Mouse (Mus musculus) adrenal gland (tissue): ENCODE data around the gene Aco2.

ENCODE experiments used
- intact Hi-C: fragments of 180-260 bp; cut with DNase I; formaldehyde crosslinking; loops from one replicate; pipeline ENCODE4 v1.15.1; 2025

Gene Aco2

DNA sequence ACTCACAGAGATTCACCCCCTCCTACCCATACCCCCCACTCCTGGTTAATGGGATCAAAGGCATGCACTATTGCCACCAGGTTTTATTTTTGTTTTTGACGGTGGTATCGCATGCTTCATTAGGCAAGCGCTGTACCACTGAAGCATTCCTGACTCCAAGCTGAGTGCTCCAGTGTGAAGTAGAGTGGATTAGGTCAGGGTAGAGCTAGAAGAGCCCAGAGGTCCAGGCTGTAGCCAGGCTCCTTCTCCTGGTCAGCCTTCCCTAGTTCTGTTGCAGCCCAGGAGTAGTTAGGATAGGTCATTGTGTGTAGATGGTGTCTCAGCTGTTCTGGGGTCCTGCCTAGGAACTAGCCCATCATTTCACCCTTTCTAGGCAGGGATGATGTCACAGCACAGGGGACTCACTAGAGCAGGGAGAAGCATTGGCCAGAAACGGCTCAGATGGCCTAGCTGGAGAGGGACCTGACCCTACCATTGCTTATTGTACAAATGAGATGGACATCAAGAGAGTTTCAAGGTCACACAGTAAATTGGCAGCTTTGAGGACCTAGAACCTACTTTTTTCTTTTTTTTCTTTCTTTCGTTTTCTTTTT, 27.0 kb upstream of the Aco2 start:
- intact Hi-C loops, result no loop called here

DNA sequence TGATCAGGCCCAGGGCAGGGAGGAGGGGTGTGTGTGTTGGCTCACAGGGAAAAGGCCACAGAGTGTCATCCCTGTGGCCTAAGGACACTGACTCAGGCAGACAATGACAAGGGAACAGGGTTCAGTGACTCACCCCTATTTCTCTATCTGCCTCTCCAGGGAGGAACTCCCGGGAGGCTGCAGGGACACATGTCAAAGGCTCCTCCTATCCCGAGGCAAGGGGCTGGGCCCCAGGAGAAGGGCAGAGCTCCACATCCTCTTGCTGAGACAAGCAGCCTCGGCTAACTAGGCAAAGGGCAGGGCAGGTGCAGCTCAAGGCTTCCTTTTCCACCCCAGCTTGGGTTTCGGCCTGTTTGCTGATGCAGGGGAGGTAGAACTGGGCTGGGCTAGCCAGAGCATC, 26.4 kb upstream of the Aco2 start:
- intact Hi-C loops, result no loop called here

GRCm38 (mm10) chr15:81846755-81847154, 25.4 kb upstream of the Aco2 start:
- intact Hi-C loops, result no loop called here

GRCm38 (mm10) chr15:81847161-81847560, 24.9 kb upstream of the Aco2 start:
- intact Hi-C loops, result no loop called here

GRCm38 (mm10) chr15:81847861-81848260, 24.2 kb upstream of the Aco2 start:
- intact Hi-C loops, result no loop called here

GRCm38 (mm10) chr15:81848301-81848700, 23.8 kb upstream of the Aco2 start:
- intact Hi-C loops, result no loop called here

GRCm38 (mm10) chr15:81849104-81849503, 23.0 kb upstream of the Aco2 start:
- intact Hi-C loops, result no loop called here

DNA sequence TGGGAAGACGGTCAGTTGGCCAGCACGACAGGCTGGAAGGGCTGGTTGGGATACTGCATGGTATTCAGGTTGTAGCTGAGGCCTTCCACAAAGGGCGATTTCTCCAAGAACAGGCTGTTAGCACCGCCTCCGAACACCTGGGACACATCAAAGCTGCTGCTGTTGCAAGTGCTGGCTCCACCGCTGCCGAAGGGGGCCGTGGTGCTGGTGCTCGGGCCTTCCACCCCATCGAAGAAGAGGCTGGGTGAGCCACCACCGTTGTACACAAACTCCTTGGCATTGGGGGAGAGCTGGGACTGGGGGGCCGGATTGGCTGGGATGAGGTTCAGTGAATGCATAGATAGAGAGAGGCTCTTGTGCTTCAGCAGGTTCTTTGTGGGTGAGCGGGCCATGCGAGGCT, 21.4 kb upstream of the Aco2 start:
- intact Hi-C loops, result no loop called here

GRCm38 (mm10) chr15:81851375-81851774, 20.7 kb upstream of the Aco2 start:
- intact Hi-C loops, result no loop called here

DNA sequence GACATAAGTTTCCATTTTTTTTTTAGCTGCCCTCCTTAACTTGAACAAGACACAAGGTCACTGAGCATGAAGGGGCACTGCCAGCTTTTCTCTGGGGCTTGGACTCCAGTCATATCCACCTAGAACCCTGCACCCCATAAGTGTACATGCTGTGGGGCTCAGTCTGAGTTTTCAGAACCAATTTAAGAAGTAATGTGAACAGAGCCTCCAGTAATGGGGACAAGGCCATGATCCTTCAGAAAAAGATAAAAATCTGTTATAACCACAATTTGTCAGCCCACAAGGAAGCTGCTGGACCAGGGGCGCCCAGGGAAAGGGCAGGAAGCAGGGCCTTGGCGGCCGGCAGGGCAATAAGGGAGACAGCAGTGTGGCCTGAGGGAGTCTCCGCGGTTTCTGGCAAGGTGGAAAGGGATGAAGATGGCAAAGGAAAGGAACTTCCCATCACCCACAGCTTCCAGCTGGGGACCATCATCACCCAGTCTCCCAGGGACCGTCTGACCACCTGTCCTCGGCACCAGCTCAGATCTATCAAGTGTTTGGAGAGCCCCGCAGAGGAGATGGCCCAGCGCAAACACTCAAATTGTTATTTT, 19.6 kb upstream of the Aco2 start:
- intact Hi-C loops, result no loop called here

DNA sequence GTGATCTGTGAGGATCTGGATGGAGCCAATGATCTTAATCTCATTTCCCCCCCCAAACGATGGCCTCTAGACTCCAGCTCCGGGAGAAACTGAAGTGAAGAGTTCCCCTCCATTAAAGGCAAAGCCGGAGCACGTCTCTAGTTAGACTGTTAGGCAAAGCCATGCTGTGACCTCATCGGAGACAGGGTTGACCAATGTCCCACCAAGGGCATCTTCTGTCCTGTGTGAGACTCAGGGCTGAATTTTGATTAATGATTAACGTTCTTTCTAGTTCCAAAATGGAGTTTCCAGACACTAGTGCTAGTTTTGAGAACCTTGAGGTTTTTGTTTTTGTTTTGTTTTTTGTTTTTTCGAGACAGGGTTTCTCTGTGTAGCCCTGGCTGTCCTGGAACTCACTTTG, 19.0 kb upstream of the Aco2 start:
- intact Hi-C loops, result no loop called here

DNA sequence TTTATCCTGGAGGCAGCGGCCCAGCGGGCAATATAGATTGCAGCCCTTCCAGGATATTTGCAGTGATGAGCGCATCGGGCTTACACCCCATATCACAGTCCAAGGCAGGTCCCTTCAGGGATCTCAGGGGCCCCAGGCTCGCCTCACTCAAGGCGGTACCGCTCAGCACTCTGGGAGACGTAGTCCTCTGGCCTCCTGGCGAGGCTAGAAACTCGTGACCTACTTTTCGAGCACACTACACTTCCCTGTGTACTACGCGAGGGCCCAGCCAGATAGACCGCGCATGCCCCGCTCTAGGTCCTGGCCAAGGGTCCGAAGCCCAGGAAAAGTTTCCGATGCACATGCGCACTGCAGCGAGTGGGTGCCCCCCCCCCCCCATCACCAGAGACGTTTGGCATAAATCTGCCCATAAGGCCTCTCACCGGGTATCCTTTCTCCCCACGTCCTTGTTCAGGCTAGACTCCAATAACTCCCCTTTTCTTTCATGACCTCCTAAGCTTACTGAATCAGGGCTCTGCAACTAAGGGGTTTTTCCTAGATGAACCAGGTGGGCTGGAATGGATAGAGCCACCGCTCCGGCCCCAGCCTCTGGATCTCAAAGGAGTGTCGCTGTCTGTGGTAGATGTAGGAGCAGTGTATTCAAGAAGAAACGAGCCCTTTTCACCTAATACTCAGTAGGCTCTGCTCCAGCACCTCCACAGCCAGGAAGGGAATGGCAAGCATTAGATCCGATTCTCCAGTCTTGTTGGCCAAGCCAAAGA, 15.9 kb upstream of the Aco2 start:
- intact Hi-C loops, result no loop called here

GRCm38 (mm10) chr15:81856938-81857723, 15.0 kb upstream of the Aco2 start:
- intact Hi-C loops, result no loop called here

DNA sequence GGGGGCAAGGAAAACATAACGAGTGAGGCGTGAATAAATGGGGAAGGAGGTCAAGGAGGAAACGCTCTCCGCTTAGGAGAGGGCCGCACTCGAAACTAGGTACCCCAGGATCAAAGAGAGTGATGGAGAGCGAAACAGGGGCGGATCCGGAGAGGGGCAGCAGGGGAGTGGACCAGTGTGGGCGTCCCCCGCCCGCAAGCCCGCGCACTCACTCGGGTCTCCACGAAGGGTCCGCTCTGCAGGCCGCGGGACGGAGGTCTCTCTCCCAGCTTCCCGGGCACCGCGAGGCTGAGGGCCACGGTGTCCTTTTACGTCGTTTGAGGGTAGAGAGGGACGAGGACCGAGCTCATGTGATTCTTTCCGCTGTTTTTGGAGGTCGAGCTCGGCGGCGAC, 14.4 kb upstream of the Aco2 start:
- intact Hi-C loops, result no loop called here

DNA sequence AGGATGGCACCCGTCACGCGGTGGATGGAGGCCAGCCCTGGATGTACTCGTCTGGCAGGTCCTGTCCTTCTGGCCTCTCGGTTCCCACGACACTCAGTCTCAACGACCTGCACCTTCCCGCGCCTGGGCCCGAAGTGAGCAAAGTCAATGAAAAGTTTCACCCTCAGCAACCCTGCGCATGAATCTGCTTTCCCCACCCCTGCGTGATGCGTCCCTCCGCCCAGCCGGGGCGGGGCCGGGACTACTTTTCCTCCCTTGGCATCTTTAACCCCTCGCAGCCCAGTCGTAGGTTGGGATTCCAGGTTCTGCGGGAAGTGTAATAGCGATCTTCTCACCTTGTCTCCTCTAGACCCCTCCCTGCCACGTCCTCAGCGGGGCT, 14.0 kb upstream of the Aco2 start:
- intact Hi-C loops, result no loop called here

DNA sequence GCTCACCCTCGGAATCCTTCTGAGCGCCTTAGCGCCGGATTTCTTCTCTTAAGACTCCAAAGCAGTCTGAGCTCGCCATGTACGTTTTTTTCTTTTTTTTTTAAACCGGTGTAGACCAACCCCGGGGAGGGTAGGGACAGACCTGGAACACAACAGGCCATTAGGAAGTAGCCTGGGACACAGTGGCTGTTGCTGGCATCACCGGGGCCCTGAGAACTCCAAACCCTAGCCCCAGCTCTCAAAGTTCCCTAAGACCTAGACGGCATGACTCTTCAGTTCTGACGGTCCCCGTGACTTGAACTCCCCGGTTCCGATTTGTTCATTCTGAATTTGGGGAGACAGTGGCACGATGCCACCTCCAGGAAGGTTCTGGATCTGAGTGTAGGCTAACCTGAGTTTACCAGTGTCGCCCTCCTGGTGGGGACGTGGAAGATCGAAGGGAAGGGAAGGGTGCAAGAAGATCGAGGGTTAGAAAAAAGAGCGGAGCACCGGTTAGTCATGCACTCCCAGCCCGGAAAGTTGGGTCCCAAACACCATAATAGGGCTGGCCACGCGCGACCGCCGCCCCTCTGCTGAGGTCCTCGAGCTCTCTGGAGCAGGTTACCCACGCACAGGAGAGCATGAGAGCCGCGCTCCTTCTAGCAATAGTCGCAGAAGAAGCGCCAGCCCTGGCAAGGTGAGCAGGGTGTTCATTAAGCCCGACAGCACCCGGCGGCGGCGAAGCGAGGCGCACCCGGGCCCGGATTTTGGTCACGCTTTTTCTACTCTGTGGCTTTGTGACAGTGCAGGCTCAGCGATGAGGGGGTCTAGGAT, 13.4 kb upstream of the Aco2 start, which contains the start of gene Tob2:
Tob2 (minus strand) TSS at position 280 of the 813 bp plus-strand sequence.
- intact Hi-C loops, result no loop called here

- intact Hi-C loops, result no loop called here
Measured at GRCm38 (mm10) chr15:81859330-81860255, 12.5 kb upstream of the Aco2 start.

GRCm38 (mm10) chr15:81860471-81861135, 11.5 kb upstream of the Aco2 start:
- intact Hi-C loops, result no loop called here

DNA sequence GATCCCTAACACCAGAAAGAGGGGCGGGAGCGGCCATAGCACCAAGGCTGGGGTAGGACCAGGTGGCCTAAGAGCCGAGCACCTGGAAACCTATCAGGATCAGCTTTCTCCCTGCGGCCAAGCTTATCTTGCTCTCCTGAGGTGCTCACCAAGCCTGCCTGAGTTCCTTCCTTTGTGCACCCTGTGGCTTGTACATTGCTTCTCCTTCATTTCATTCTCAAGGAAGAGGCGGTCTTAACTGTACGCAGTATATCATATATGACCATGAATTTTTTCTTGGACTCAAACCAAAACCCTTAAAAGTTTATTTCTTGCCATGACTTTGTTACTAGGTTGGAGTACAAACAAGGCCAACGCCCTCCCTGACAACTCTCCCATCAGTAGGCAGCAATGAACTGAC, 7.9 kb upstream of the Aco2 start:
- intact Hi-C loops, result no loop called here

GRCm38 (mm10) chr15:81869985-81870384, 2.1 kb upstream of the Aco2 start:
- intact Hi-C loops, result no loop called here
